Mouse (Mus musculus): Measurements from ENCODE around the gene Rxfp4. TPM values are rescaled to one million over a fixed set of nuclear protein-coding genes. Genes with fewer than 3 reads are reported as not detected.

Gene Rxfp4
- 0.12 TPM in 1 of 2 replicates, not detected in the other for polyA plus RNA-seq (2012; rRNA removed)

- 45% methylated on average over 17 of the region's 17 CpGs for WGBS
- no peak for DNase-seq (ENCODE audit: low read depth, low spot score)
Measured at GRCm38 (mm10) chr3:88652846-88653515, at the start of gene Rxfp4. Gene Rxfp4 (minus strand): TSS chr3:88653142.

- WGBS: 58% methylated on average over 3 of the region's 3 CpGs
- no peak for DNase-seq (ENCODE audit: low read depth, low spot score)
Measured at GRCm38 (mm10) chr3:88701222-88701621, 48.3 kb upstream of the Rxfp4 start.

- no peak for DNase-seq (ENCODE audit: low read depth, low spot score)
- 77% methylated on average over 3 of the region's 3 CpGs for WGBS
Measured at GRCm38 (mm10) chr3:88700247-88700646, 47.3 kb upstream of the Rxfp4 start.

- 59% methylated on average over 6 of the region's 6 CpGs for WGBS
- no peak for DNase-seq (ENCODE audit: low read depth, low spot score)
Measured at GRCm38 (mm10) chr3:88698834-88699233, 45.9 kb upstream of the Rxfp4 start.

GRCm38 (mm10) chr3:88698051-88698450, 45.1 kb upstream of the Rxfp4 start:
- no peak for DNase-seq (ENCODE audit: low read depth, low spot score)
- 87% methylated on average over 1 of the region's 1 CpGs for WGBS

GRCm38 (mm10) chr3:88695545-88695944, 42.6 kb upstream of the Rxfp4 start:
- no peak for DNase-seq (ENCODE audit: low read depth, low spot score)

- 79% methylated on average over 5 of the region's 5 CpGs for WGBS
- no peak for DNase-seq (ENCODE audit: low read depth, low spot score)
Measured at GRCm38 (mm10) chr3:88689079-88689478, 36.1 kb upstream of the Rxfp4 start.

GRCm38 (mm10) chr3:88686734-88687611, 34.0 kb upstream of the Rxfp4 start:
- no peak for DNase-seq (ENCODE audit: low read depth, low spot score)
- 8% methylated on average over 13 of the region's 13 CpGs for WGBS

GRCm38 (mm10) chr3:88685958-88686451, 33.1 kb upstream of the Rxfp4 start:
- under 1% methylated on average over 45 of the region's 45 CpGs for WGBS
- DNase-seq (ENCODE audit: low read depth, low spot score): no peak

- DNase-seq (ENCODE audit: low read depth, low spot score): peak; percentile 97
- WGBS: under 1% methylated on average over 47 of the region's 47 CpGs
Measured at GRCm38 (mm10) chr3:88684980-88685941, 32.3 kb upstream of the Rxfp4 start, which contains the start of gene Khdc4. Gene Khdc4 (plus strand): TSS chr3:88685803.

- WGBS: 14% methylated on average over 8 of the region's 8 CpGs
- peak; percentile 78 for DNase-seq (ENCODE audit: low read depth, low spot score)
Measured at GRCm38 (mm10) chr3:88684236-88684979, 31.5 kb upstream of the Rxfp4 start.

- no peak for DNase-seq (ENCODE audit: low read depth, low spot score)
- WGBS: 29% methylated on average over 2 of the region's 2 CpGs
Measured at GRCm38 (mm10) chr3:88683814-88684213, 30.9 kb upstream of the Rxfp4 start.

- WGBS: 7% methylated on average over 11 of the region's 11 CpGs
Measured at GRCm38 (mm10) chr3:88677399-88677798, 24.5 kb upstream of the Rxfp4 start.

GRCm38 (mm10) chr3:88664095-88664494, 11.2 kb upstream of the Rxfp4 start:
- DNase-seq (ENCODE audit: low read depth, low spot score): no peak
- WGBS: 62% methylated on average over 4 of the region's 4 CpGs

More at GRCm38 (mm10) chr3:88677399-88677798, 24.5 kb upstream of the Rxfp4 start:
- DNase-seq (ENCODE audit: low read depth, low spot score): peak; percentile 90

GRCm38 (mm10) chr3:88659798-88660197, 6.9 kb upstream of the Rxfp4 start:
- no peak for DNase-seq (ENCODE audit: low read depth, low spot score)

GRCm38 (mm10) chr3:88658441-88659127, 5.6 kb upstream of the Rxfp4 start:
- DNase-seq (ENCODE audit: low read depth, low spot score): no peak
- 36% methylated on average over 5 of the region's 5 CpGs for WGBS

More at GRCm38 (mm10) chr3:88659798-88660197, 6.9 kb upstream of the Rxfp4 start:
- 17% methylated on average over 6 of the region's 6 CpGs for WGBS

- DNase-seq (ENCODE audit: low read depth, low spot score): no peak
- 91% methylated on average over 8 of the region's 8 CpGs for WGBS
Measured at GRCm38 (mm10) chr3:88655619-88656018, 2.7 kb upstream of the Rxfp4 start.

GRCm38 (mm10) chr3:88654621-88655020, 1.7 kb upstream of the Rxfp4 start:
- WGBS: 27% methylated on average over 4 of the region's 4 CpGs
- DNase-seq (ENCODE audit: low read depth, low spot score): no peak
